Mouse (Mus musculus) gastrocnemius, adult 18-20 months (tissue): ENCODE measurements around the gene Eci3. TPM values are rescaled to one million over a fixed set of nuclear protein-coding genes. Genes with fewer than 3 reads are reported as not detected.
"Not testable (repeated sequence)": the region's sequence is repeated elsewhere in the genome, so short reads cannot be mapped to it uniquely, and the experiment has no call there.

ENCODE experiments used
- DNase-seq: peaks from one replicate; pipeline ENCODE4 v3.0.0; 2021; ENCODE audit warnings: low spot score
- long read RNA-seq, 2 experiments: library from polyadenylated mRNA; stranded (forward); transcript quantifications; one replicate each; pipeline ENCODE4 v2.0.0; 2021
- total RNA-seq, 2 experiments: library from RNA; stranded (reverse); gene quantifications; 2 replicates each; pipeline ENCODE4 v1.2.3; 2021

Eci3 gene
- total RNA-seq: under 1 TPM; 0.66 to 0.83 TPM
- long read RNA-seq, experiment 1: 0 reads
- long read RNA-seq, experiment 2: 0 reads

- peak; percentile 40 for DNase-seq
Observed at GRCm38 (mm10) chr13:34963511-34964397, at the start of gene Eci3. TSS of gene Eci3 (minus strand) at chr13:34963810.

- DNase-seq: no peak
Observed at GRCm38 (mm10) chr13:34995925-34996324, 32.3 kb upstream of the Eci3 start.

- peak; percentile 97 for DNase-seq
Observed at GRCm38 (mm10) chr13:34993983-34994811, 30.6 kb upstream of the Eci3 start.

GRCm38 (mm10) chr13:34993595-34993982 lies 30.0 kb upstream of the Eci3 start:
- no peak for DNase-seq

GRCm38 (mm10) chr13:34993085-34993484 lies 29.5 kb upstream of the Eci3 start:
- no peak for DNase-seq

GRCm38 (mm10) chr13:34991581-34992273 lies 28.1 kb upstream of the Eci3 start:
- DNase-seq: no peak

GRCm38 (mm10) chr13:34983479-34983878 lies 19.9 kb upstream of the Eci3 start:
- DNase-seq: not testable (repeated sequence)

GRCm38 (mm10) chr13:34978635-34979034 lies 15.0 kb upstream of the Eci3 start:
- DNase-seq: not testable (repeated sequence)

GRCm38 (mm10) chr13:34977410-34977809 lies 13.8 kb upstream of the Eci3 start:
- no peak for DNase-seq

- DNase-seq: no peak
Observed at GRCm38 (mm10) chr13:34976116-34976515, 12.5 kb upstream of the Eci3 start.

GRCm38 (mm10) chr13:34973770-34974169 lies 10.2 kb upstream of the Eci3 start:
- DNase-seq: no peak

GRCm38 (mm10) chr13:34973149-34973548 lies 9.5 kb upstream of the Eci3 start:
- DNase-seq: no peak

GRCm38 (mm10) chr13:34972456-34972855 lies 8.8 kb upstream of the Eci3 start:
- DNase-seq: not testable (repeated sequence)

- DNase-seq: not testable (repeated sequence)
Observed at GRCm38 (mm10) chr13:34965647-34966046, 2.0 kb upstream of the Eci3 start.

- DNase-seq: no peak
Observed at GRCm38 (mm10) chr13:34964866-34965265, 1.3 kb upstream of the Eci3 start.

- no peak for DNase-seq
Observed at GRCm38 (mm10) chr13:34964419-34964818, 809 bp upstream of the Eci3 start.

GRCm38 (mm10) chr13:34960996-34961770 lies 2.4 kb downstream of the Eci3 start:
- DNase-seq: no peak

- not testable (repeated sequence) for DNase-seq
Observed at GRCm38 (mm10) chr13:34958158-34958557, 5.5 kb downstream of the Eci3 start.

GRCm38 (mm10) chr13:34956901-34957300 lies 6.7 kb downstream of the Eci3 start:
- no peak for DNase-seq

- DNase-seq: not testable (repeated sequence)
Observed at GRCm38 (mm10) chr13:34951437-34951836, 12.2 kb downstream of the Eci3 start.

GRCm38 (mm10) chr13:34942370-34942769 lies 21.2 kb downstream of the Eci3 start:
- no peak for DNase-seq
